Mouse (Mus musculus): ENCODE measurements around the gene Smyd1. TPM values are rescaled to one million over a fixed set of nuclear protein-coding genes. Genes with fewer than 3 reads are reported as not detected.

The Smyd1 gene
- total RNA-seq, 2 experiments from 2014 or later = 2.0 to 2.3 TPM

- intact Hi-C loops (cut with DNase I) = no loop called here
- no peak for DNase-seq (ENCODE audit: extremely low spot score in 1 of 2, low spot score in 2 of 2)
Observed at GRCm38 (mm10) chr6:71235944-71236343, 86.1 kb downstream of the Smyd1 start.

GRCm38 (mm10) chr6:71235121-71235520, 86.9 kb downstream of the Smyd1 start:
- intact Hi-C loops (cut with DNase I) = no loop called here
- no peak for DNase-seq (ENCODE audit: extremely low spot score in 1 of 2, low spot score in 2 of 2)

GRCm38 (mm10) chr6:71227157-71227770, 94.8 kb downstream of the Smyd1 start:
- intact Hi-C loops (cut with DNase I) = no loop called here
- DNase-seq (ENCODE audit: extremely low spot score in 1 of 2, low spot score in 2 of 2) = no peak

DNA sequence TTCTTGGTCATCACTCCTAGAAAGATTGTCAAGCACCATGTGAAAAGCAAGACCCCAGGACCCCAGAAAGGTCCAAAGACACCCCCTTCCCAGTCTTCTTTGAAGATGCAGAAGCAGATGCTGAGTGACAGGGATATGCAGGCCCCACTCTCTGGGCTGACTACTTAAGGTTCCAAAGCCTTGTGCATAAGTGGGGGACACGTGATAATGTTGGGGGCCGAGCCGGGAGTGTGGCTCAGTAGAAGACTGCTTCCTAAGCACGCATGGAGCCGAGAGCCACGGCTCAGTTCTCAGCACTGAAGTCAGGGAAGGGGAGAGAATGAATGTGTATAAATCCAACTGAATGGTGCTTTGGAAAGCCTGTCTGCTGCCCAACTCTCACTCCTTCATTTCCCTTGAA, 95.5 kb downstream of the Smyd1 start:
- DNase-seq (ENCODE audit: extremely low spot score in 1 of 2, low spot score in 2 of 2) = no peak
- intact Hi-C loops (cut with DNase I) = no loop called here

DNA sequence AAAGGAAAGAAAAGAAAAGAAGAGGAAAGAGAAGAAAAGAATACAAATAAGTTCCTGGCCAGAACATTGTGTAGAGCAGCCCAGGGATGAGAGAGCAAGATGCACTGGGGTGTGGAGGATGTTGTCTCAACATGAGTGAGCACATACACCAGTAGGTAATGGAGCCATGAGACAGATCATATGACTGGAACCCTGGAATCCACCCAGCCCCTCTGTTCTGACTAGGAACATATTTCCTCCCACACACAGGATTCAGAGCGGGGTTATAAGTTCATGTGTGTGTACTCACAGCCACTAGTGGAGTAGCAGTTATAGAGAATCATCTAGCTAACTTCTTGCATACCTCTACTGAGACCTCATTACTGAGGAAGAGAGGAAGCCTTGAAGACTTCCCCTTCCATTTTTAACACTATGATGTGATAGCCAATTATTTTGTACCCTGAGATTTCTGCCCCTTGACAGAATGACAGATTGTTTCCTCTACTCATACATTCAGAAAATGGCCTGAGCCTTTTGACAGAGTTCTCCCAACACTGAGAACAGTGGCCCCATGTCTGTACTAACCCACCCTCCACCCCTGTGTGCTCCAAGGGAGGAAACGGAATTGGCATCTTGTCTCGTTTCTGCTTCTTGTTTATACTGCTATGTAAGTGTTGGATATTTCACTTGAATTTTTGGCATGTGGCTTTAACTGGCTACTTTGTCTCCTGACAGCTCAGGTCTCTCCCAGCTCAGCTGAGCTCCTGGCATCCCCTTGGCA, 97.7 kb downstream of the Smyd1 start:
- intact Hi-C loops (cut with DNase I) = no loop called here
- DNase-seq (ENCODE audit: extremely low spot score in 1 of 2, low spot score in 2 of 2) = no peak

GRCm38 (mm10) chr6:71221501-71221900, 100.5 kb downstream of the Smyd1 start:
- intact Hi-C loops (cut with DNase I) = no loop called here
- no peak for DNase-seq (ENCODE audit: extremely low spot score in 1 of 2, low spot score in 2 of 2)

DNA sequence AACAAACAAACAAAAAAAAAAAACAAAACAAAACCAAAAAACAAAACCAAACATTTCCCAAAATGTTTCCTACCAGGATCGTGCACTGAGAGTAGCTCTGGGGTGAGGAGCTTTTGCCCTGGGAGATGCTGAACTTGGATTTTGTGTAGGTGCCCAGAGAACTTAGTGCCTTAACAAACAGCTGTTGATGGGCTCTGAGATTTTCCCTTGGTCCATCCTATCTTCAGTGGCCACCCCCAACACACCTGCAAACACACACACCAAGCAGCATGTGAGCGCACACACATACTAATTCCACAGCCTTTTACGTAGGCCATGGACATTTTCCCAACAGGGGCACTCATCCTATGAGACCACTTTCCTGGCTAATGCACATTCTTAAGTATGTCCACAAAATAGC, 109.6 kb downstream of the Smyd1 start:
- intact Hi-C loops (cut with DNase I) = no loop called here
- DNase-seq (ENCODE audit: extremely low spot score in 1 of 2, low spot score in 2 of 2) = no peak

- intact Hi-C loops (cut with DNase I) = no loop called here
Observed at GRCm38 (mm10) chr6:71211917-71212316, 110.1 kb downstream of the Smyd1 start.

DNA sequence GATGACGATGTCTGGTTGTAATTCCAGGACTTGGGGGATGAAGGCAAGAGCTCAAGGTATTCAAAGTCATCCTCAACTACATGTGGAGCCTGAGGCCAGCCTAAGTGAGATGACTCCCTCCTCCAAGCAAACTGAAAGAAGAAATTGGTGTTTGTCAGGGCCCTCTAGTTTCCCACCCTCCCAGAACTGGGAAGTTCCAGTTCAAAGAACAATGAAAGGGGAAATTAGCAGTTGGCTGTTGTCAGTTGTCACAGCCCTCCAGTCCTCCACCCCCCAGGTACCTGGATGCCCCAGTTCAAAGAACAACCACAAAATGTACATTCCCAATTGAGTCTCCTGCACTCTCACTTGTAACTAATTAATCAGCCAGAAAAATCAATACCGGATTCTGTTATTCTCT, 113.3 kb downstream of the Smyd1 start:
- no peak for DNase-seq (ENCODE audit: extremely low spot score in 1 of 2, low spot score in 2 of 2)
- intact Hi-C loops (cut with DNase I) = no loop called here

More at GRCm38 (mm10) chr6:71211917-71212316, 110.1 kb downstream of the Smyd1 start:
- no peak for DNase-seq (ENCODE audit: extremely low spot score in 1 of 2, low spot score in 2 of 2)

GRCm38 (mm10) chr6:71204166-71204565, 117.9 kb downstream of the Smyd1 start:
- no peak for DNase-seq (ENCODE audit: extremely low spot score in 1 of 2, low spot score in 2 of 2)
- intact Hi-C loops (cut with DNase I) = no loop called here

DNA sequence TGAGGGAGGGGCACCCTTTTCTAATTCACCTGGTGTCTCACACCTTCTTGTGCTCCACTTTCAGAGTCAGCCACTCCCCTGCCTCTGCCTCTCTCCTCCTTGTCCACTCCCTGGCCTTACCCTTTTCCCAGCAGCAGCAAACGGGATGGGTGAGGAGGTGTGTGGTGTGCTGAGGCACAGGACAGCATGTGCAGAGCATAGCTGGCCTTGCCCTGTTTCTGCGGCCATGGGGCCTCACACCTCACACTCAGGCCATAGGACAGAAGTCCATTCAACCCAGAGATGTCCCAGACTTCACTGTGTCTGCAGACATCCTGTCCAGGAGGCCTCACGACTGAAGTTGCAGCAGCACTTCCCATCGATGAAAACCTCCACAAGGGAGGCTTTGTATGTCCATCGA, 118.4 kb downstream of the Smyd1 start:
- intact Hi-C loops (cut with DNase I) = no loop called here
- DNase-seq (ENCODE audit: extremely low spot score in 1 of 2, low spot score in 2 of 2) = no peak

GRCm38 (mm10) chr6:71201925-71202324, 120.1 kb downstream of the Smyd1 start:
- intact Hi-C loops (cut with DNase I) = no loop called here
- DNase-seq (ENCODE audit: extremely low spot score in 1 of 2, low spot score in 2 of 2) = no peak

DNA sequence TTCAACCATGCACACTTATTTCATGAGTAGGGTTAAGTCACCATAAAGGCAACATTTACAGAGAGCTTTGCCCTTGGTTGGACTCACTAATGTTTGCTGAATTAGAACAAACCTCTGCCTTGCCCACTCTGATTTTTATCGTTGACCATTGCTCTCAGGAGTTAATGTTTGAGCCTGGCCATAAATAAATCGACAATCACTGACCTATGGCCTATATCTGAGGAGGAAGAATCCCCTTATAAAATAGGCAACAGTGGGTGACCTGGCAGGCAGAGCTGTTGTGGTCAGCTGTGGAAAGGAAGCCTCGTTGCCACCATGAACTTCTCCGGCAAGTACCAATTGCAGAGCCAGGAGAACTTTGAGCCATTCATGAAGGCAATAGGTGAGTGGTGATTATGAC, 122.4 kb downstream of the Smyd1 start, which contains the start of gene Fabp1:
TSS of gene Fabp1 (plus strand) at position 216 of the 400 bp plus-strand sequence.
- DNase-seq (ENCODE audit: extremely low spot score in 1 of 2, low spot score in 2 of 2) = no peak
- intact Hi-C loops (cut with DNase I) = no loop called here

DNA sequence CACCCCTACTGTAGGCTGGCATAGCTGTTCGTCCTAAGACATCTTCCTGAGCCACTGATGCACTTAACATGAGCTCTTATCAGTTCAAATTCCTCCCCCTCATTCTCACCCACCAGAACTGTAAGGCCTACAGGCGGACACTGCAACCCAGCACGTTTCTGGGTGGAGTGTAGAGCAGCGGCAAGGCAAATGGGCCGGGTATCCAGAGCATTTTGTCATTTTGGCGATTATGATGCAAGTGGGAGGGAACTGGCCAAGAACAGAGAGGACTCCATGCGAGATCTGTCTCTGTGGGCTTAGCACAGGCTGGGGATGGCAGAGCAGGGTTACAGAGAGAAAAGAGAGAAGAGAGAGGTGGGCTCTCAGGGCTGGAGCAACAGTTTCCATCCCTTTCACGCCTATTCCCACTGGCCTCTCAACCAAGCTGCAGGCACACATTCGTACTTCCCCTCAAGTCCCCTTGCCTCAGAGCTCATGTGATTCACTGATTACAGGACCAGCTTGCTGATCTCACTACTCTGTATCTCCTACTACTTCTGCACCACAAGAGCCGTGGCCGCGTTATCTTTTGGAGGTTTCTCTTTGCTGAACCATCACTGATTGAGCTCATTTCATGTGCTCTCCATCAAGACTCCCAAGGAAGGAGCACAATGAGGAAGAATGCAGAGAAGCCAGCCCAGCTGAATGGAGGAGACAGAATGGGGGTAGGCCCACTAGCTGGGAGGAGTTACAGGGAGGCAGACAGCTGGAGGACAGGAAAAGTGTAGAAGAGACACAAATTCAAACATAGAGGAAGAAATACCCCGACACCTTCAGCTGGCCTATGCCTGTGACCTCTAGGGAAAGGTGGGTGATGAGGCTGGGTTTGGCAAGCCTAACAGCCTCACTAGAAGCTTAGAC, 124.1 kb downstream of the Smyd1 start:
- no peak for DNase-seq (ENCODE audit: extremely low spot score in 1 of 2, low spot score in 2 of 2)
- intact Hi-C loops (cut with DNase I) = no loop called here

GRCm38 (mm10) chr6:71196107-71196506, 125.9 kb downstream of the Smyd1 start:
- intact Hi-C loops (cut with DNase I) = no loop called here
- DNase-seq (ENCODE audit: extremely low spot score in 1 of 2, low spot score in 2 of 2) = no peak

DNA sequence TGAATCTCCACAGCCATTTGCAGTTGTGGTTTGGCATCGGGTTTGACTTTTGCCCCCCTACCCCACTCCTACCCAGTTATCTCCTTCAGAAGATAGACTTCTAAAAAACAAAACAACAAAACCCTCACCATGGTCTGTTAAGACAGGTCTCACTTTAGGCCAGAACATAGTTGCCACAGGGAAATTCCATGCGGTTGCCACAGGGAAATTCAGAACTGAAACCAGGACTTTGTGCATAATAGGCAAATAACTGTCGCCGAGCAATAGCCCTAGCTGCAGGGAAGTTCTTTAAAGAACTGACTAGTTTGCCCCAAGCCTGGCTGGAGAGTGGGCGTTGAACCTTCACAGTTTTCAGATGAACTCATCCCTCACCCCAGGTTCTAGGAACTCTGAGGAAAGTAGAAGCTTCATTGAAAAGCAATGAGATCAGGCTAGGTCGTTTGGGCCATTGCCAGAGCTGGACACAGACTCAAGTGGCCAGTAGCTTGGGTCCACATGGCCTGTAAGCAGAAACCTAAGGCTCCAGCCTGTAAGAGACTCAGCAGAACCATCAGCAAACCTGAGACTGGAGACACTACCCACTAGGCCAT, 128.8 kb downstream of the Smyd1 start:
- intact Hi-C loops (cut with DNase I) = loop anchor here (5.0 kb wide), 1 partner anchor 54 kb away; no protein-coding TSS in a partner anchor
- no peak for DNase-seq (ENCODE audit: extremely low spot score in 1 of 2, low spot score in 2 of 2)

DNA sequence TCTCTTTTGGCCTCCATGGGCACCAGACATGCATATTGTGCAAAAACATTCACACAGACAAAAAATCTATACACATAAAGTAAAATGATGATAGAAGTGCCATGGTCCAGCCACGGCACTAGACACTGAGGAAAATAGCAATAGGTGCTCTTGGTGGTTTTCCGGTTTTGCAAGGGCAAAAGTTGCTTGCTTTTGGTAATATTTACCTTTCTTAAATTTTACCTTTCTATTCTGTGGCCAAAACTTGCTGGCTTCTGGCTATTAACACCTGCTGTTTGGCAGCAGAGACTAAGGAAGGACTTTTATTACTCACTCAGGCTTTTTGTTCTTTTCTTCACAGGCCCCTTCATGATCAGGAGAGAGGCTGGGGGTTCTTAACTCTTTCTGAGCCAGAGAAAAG, 131.5 kb downstream of the Smyd1 start:
- DNase-seq (ENCODE audit: extremely low spot score in 1 of 2, low spot score in 2 of 2) = no peak
- intact Hi-C loops (cut with DNase I) = loop anchor here (5.0 kb wide), 1 partner anchor 57 kb away; no protein-coding TSS in a partner anchor

DNA sequence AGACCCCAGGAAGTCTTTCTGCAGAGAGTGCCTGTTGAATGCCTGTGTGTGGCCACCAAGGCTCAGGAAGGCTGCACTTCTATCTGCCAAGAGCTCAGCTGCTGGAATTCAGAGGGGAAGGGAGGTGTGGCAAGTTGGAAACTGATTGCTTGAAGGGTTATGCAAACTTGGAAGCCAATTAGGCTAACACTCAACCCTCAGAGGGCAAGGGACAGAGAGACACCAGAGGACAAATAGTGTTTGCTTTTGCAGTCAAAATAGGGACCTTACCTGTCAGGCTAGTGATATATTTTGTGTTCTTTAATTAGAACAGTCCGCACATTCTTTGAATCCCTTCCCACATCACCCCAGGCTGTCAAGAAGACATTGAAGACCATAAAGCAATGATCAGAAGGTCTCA, 132.5 kb downstream of the Smyd1 start:
- DNase-seq (ENCODE audit: extremely low spot score in 1 of 2, low spot score in 2 of 2) = no peak
- intact Hi-C loops (cut with DNase I) = no loop called here

DNA sequence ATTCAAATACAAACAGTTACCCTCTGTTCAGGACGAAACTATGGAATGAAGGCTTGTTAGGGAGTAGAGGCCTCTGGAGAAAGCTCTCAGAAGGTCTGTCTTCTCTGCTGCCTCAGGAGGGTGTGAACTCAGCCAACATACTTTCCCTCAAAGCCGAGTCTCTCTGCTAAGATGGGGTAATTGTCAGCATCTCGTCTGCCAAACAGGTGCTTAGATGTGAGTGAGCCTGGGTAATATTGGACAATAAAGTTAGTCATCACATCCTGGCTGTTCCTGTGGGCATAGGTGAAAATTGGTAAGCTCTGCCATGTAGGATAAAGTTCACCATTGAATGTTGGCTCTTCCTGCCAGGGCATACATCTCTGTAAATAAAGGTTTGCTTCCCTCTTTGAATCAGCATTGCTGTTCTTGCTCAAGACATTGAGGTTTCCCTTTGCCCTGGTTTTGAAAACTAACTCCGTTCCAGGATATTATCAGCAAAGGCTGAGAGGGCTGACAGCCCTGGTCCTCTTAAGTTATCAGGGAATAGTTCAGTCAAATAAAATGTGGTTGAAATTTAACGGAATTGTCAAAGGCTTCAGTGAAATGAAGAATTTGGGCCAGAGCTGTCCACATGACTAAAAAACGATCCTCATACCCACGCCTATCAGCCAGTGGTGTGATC, 137.0 kb downstream of the Smyd1 start:
- no peak for DNase-seq (ENCODE audit: extremely low spot score in 1 of 2, low spot score in 2 of 2)
- intact Hi-C loops (cut with DNase I) = no loop called here
